Mouse (Mus musculus): Measurements from ENCODE around the gene Rspo1.

Rspo1 gene

GRCm38 (mm10) chr4:125034341-125034740, 48.1 kb downstream of the Rspo1 start:
- DNase-seq: no peak

GRCm38 (mm10) chr4:125044454-125044853, 58.2 kb downstream of the Rspo1 start:
- DNase-seq: no peak

- DNase-seq: no peak
Observed at GRCm38 (mm10) chr4:125055385-125055784, 69.2 kb downstream of the Rspo1 start.

GRCm38 (mm10) chr4:125056476-125056875, 70.2 kb downstream of the Rspo1 start:
- DNase-seq: no peak

GRCm38 (mm10) chr4:125057273-125057672, 71.0 kb downstream of the Rspo1 start:
- no peak for DNase-seq

- no peak for DNase-seq
Observed at GRCm38 (mm10) chr4:125058033-125058432, 71.8 kb downstream of the Rspo1 start.

All from kidney, postnatal 10 days (tissue).